Mouse (Mus musculus): Measurements from ENCODE around the gene Ptprm. TPM values are rescaled to one million over a fixed set of nuclear protein-coding genes. Genes with fewer than 3 reads are reported as not detected.

The Ptprm gene
- polyA plus RNA-seq, 1 experiment = not detected

DNA sequence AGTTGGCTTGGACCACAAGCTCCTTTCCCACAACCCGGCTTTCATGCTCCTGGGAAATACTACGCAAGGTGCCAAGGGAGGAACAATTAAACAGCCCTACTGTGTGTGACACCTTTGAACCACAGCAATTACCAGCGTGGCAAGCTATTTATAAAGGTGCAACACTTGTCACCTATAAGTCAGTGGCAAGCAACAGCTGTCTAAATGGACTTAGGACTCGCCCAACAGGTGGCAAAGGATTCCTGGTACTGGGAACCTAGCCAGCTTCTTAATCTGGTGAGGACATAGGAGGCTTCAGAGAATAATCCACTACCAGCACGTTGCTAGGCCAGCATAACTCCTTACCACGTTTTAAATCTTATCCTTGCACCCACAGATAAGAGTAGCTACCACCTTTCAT lies 315.7 kb downstream of the Ptprm start:
- Histone ChIP-seq H3K27me3 (ENCODE audit: control insufficient read depth) (no peaks in the 10 kb centered on the region), H3K36me3 (ENCODE audit: control insufficient read depth) (no peaks in the 10 kb centered on the region), H3K4me3 (replicated peaks) (no peak overlapping the region), H3K4me1 (ENCODE audit: control insufficient read depth) (no peaks in the 10 kb centered on the region), H3K9me3 (ENCODE audit: control insufficient read depth, low read length) (peaks cover 11% of the 10 kb centered on the region)
- TF ChIP-seq GATA1 (IDR thresholded peaks at IDR 0.05; ENCODE audit: low read length) = no peak
- no peak for TF ChIP-seq TAL1 (IDR thresholded peaks at IDR 0.05; ENCODE audit: low read length)

- Histone ChIP-seq H3K4me3 (replicated peaks) (no peak overlapping the region), H3K36me3 (ENCODE audit: control insufficient read depth) (no peaks in the 10 kb centered on the region), H3K27me3 (ENCODE audit: control insufficient read depth) (no peaks in the 10 kb centered on the region), H3K9me3 (ENCODE audit: control insufficient read depth, low read length) (peaks cover 17% of the 10 kb centered on the region), H3K4me1 (ENCODE audit: control insufficient read depth) (no peaks in the 10 kb centered on the region)
- TF ChIP-seq TAL1 (IDR thresholded peaks at IDR 0.05; ENCODE audit: low read length) (no peak), GATA1 (IDR thresholded peaks at IDR 0.05; ENCODE audit: low read length) (no peak)
Observed at GRCm38 (mm10) chr17:67033547-67033946, 320.7 kb downstream of the Ptprm start.

DNA sequence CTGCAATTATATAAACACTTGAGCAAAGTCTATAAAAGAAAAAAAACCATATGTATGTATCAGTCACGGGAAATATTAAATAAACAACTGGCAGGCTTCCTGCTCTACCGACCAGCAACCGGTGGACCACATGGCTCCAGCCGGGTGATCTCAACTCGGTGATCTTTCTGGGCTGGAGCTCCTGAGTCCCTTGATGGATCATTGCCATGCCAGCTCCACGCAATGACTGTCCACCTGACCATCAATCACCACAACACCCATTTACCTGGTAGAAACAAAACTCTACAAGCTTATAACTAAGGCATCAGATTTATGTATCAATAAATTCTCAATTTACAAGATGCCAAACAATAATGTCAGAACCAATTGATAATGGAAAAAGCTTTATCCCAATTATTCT lies 322.2 kb downstream of the Ptprm start:
- Histone ChIP-seq H3K36me3 (ENCODE audit: control insufficient read depth) (no peaks in the 10 kb centered on the region), H3K9me3 (ENCODE audit: control insufficient read depth, low read length) (peaks cover 10% of the 10 kb centered on the region), H3K27me3 (ENCODE audit: control insufficient read depth) (no peaks in the 10 kb centered on the region), H3K4me3 (replicated peaks) (no peak overlapping the region), H3K4me1 (ENCODE audit: control insufficient read depth) (no peaks in the 10 kb centered on the region)
- TF ChIP-seq GATA1 (IDR thresholded peaks at IDR 0.05; ENCODE audit: low read length) (no peak), TAL1 (IDR thresholded peaks at IDR 0.05; ENCODE audit: low read length) (no peak)

DNA sequence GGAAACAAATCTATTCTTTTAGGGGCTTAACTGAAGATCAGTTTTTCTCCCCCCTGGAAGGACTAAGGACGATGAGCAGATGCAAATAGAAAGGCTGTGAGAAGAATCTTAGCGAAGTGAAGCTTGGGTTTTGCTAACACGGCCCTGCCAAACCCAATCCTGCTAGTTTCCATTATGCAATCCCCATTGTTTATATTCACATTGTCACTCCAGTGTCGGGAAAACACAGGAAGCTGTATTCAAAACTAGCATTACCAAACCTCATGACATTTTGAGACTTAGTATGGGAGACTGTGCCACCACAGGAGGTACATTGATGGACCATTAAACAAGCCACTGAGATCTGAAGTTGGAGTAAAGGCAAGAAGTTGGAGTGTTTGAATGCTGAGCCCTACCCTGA lies 322.9 kb downstream of the Ptprm start:
- no peaks in the 10 kb centered on the region for H3K4me1 ChIP-seq (ENCODE audit: control insufficient read depth)
- TF ChIP-seq GATA1 (IDR thresholded peaks at IDR 0.05; ENCODE audit: low read length) = no peak
- TF ChIP-seq TAL1 (IDR thresholded peaks at IDR 0.05; ENCODE audit: low read length) = no peak

GRCm38 (mm10) chr17:67027274-67027673 lies 327.0 kb downstream of the Ptprm start:
- Histone ChIP-seq H3K36me3 (ENCODE audit: control insufficient read depth) (no peaks in the 10 kb centered on the region), H3K4me3 (replicated peaks) (no peak overlapping the region), H3K4me1 (ENCODE audit: control insufficient read depth) (no peaks in the 10 kb centered on the region), H3K9me3 (ENCODE audit: control insufficient read depth, low read length) (peaks cover 5% of the 10 kb centered on the region; the same call in 1 of the 2 replicates), H3K27me3 (ENCODE audit: control insufficient read depth) (no peaks in the 10 kb centered on the region)
- TF ChIP-seq TAL1 (IDR thresholded peaks at IDR 0.05; ENCODE audit: low read length) (no peak), GATA1 (IDR thresholded peaks at IDR 0.05; ENCODE audit: low read length) (no peak)

More for the DNA sequence above, 322.9 kb downstream of the Ptprm start:
- no peaks in the 10 kb centered on the region for H3K36me3 ChIP-seq (ENCODE audit: control insufficient read depth)
- H3K4me3 ChIP-seq (replicated peaks) = no peak overlapping the region
- peaks cover 8% of the 10 kb centered on the region for H3K9me3 ChIP-seq (ENCODE audit: control insufficient read depth, low read length)
- H3K27me3 ChIP-seq (ENCODE audit: control insufficient read depth) = no peaks in the 10 kb centered on the region

- Histone ChIP-seq H3K36me3 (ENCODE audit: control insufficient read depth) (no peaks in the 10 kb centered on the region), H3K27me3 (ENCODE audit: control insufficient read depth) (no peaks in the 10 kb centered on the region), H3K4me3 (replicated peaks) (no peak overlapping the region), H3K4me1 (ENCODE audit: control insufficient read depth) (no peaks in the 10 kb centered on the region), H3K9me3 (ENCODE audit: control insufficient read depth, low read length) (peaks cover 8% of the 10 kb centered on the region; the same call in 1 of the 2 replicates)
- TF ChIP-seq TAL1 (IDR thresholded peaks at IDR 0.05; ENCODE audit: low read length) (no peak), GATA1 (IDR thresholded peaks at IDR 0.05; ENCODE audit: low read length) (no peak)
Observed at GRCm38 (mm10) chr17:67016501-67016900, 337.8 kb downstream of the Ptprm start.

DNA sequence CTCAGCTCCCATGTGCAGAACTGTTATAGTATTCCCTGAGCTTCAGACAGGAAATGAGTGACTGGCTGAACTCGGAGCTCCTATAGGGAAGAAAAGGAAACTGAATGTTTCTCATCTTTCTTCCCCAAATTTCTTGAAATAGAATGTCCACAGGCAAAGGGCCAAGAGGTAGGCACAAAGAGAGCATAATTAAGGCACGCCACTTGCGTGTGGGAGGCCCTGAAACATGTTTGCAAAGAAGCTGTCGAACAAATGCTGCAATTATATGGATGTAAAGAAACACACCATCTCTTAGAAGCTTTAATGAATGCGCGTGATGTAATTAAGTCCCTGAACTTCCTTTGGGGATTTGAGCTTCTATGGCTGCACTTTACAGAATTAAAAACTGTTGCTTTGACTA lies 341.0 kb downstream of the Ptprm start:
- H3K36me3 ChIP-seq (ENCODE audit: control insufficient read depth) = no peaks in the 10 kb centered on the region
- H3K4me3 ChIP-seq (replicated peaks) = no peak overlapping the region
- H3K9me3 ChIP-seq (ENCODE audit: control insufficient read depth, low read length) = peaks cover 11% of the 10 kb centered on the region
- no peaks in the 10 kb centered on the region for H3K4me1 ChIP-seq (ENCODE audit: control insufficient read depth)
- TF ChIP-seq TAL1 (IDR thresholded peaks at IDR 0.05; ENCODE audit: low read length) (no peak), GATA1 (IDR thresholded peaks at IDR 0.05; ENCODE audit: low read length) (no peak)
- H3K27me3 ChIP-seq (ENCODE audit: control insufficient read depth) = no peaks in the 10 kb centered on the region

- Histone ChIP-seq H3K27me3 (ENCODE audit: control insufficient read depth) (no peaks in the 10 kb centered on the region), H3K9me3 (ENCODE audit: control insufficient read depth, low read length) (peaks cover 19% of the 10 kb centered on the region), H3K36me3 (ENCODE audit: control insufficient read depth) (no peaks in the 10 kb centered on the region), H3K4me3 (replicated peaks) (no peak overlapping the region), H3K4me1 (ENCODE audit: control insufficient read depth) (no peaks in the 10 kb centered on the region)
- TF ChIP-seq TAL1 (IDR thresholded peaks at IDR 0.05; ENCODE audit: low read length) (no peak), GATA1 (IDR thresholded peaks at IDR 0.05; ENCODE audit: low read length) (no peak)
Observed at GRCm38 (mm10) chr17:67011836-67012583, 342.2 kb downstream of the Ptprm start.

GRCm38 (mm10) chr17:67010136-67010535 lies 344.1 kb downstream of the Ptprm start:
- Histone ChIP-seq H3K9me3 (ENCODE audit: control insufficient read depth, low read length) (peaks cover 29% of the 10 kb centered on the region), H3K4me1 (ENCODE audit: control insufficient read depth) (no peaks in the 10 kb centered on the region), H3K36me3 (ENCODE audit: control insufficient read depth) (no peaks in the 10 kb centered on the region), H3K27me3 (ENCODE audit: control insufficient read depth) (no peaks in the 10 kb centered on the region), H3K4me3 (replicated peaks) (no peak overlapping the region)
- TF ChIP-seq GATA1 (IDR thresholded peaks at IDR 0.05; ENCODE audit: low read length) (no peak), TAL1 (IDR thresholded peaks at IDR 0.05; ENCODE audit: low read length) (no peak)
